Mouse (Mus musculus) hindbrain, postnatal 0 days (tissue): ENCODE data around the gene Ssh2. TPM values are rescaled to one million over a fixed set of nuclear protein-coding genes. Genes with fewer than 3 reads are reported as not detected.
A peak's percentile ranks its signal among the peaks of the same experiment; 100 is the strongest.

Experiments
- ATAC-seq: fragments of 200-750 bp; cut with Nextera tagmentation; 2 replicates; pipeline ENCODE4 v1.8.0; 2017; ENCODE audit warnings: mild to moderate bottlenecking, moderate TSS enrichment, moderate library complexity
- DNase-seq: peaks from one replicate; pipeline ENCODE4 v3.0.0-alpha.2; 2015; ENCODE audit warnings: low spot score
- H3K27ac ChIP-seq: fragments of 300-500 bp; sonication (generic); 2 replicates; pipeline ENCODE4 v1.5.1; 2014; ENCODE audit warnings: mild to moderate bottlenecking
- H3K27me3 ChIP-seq: fragments of 300-500 bp; sonication (generic); 2 replicates; pipeline ENCODE4 v1.6.1; 2014; ENCODE audit warnings: low read length, mixed read lengths; ENCODE audit not compliant: insufficient read depth
- H3K36me3 ChIP-seq: fragments of 300-500 bp; sonication (generic); 2 replicates; pipeline ENCODE4 v1.6.1; 2014; ENCODE audit warnings: low read length, mixed read lengths; ENCODE audit not compliant: insufficient read depth
- H3K4me1 ChIP-seq: fragments of 300-500 bp; sonication (generic); 2 replicates; pipeline ENCODE4 v1.6.1; 2014; ENCODE audit warnings: antibody characterized with exemption, low read length, mixed read lengths; ENCODE audit not compliant: insufficient read depth
- H3K4me2 ChIP-seq: fragments of 300-500 bp; sonication (generic); 2 replicates; pipeline ENCODE4 v1.6.1; 2014; ENCODE audit warnings: low read depth, mild to moderate bottlenecking, low read length, moderate library complexity, mixed read lengths
- H3K4me3 ChIP-seq: fragments of 300-500 bp; sonication (generic); 2 replicates; pipeline ENCODE4 v1.5.1; 2014; ENCODE audit warnings: low read length
- H3K9ac ChIP-seq: fragments of 300-500 bp; sonication (generic); replicated peaks from 2 replicates; pipeline ENCODE4 v1.6.1; 2014; ENCODE audit warnings: mild to moderate bottlenecking, low read length, moderate library complexity, mixed read lengths
- H3K9me3 ChIP-seq: fragments of 300-500 bp; sonication (generic); 2 replicates; pipeline ENCODE4 v1.6.1; 2016; ENCODE audit warnings: low read length, mixed read lengths
- CTCF ChIP-seq: IDR thresholded peaks from 2 replicates; pipeline ENCODE4 v1.5.1; 2016; ENCODE audit warnings: antibody characterized with exemption, control low read depth, low read depth
- WGBS: fragments of 180-500 bp; shearing (Covaris S2); extraction: QIAGEN DNeasy Blood & Tissue Kit; methylation state at CpG from one replicate; pipeline ENCODE4 v1.1.7; 2014; 5-methylcytosine and 5-hydroxymethylcytosine counted together
- polyA plus RNA-seq: library from polyadenylated mRNA; unstranded; fragments of >200 nt; fragmentation: Nextera tagmentation; extraction: Ambion mirVana; gene quantifications from 2 replicates; pipeline ENCODE4 v1.2.1, GENCODE M21; 2015
- total RNA-seq: library from RNA; depleted of rRNA; stranded (reverse); fragments of >200 nt; gene quantifications from 2 replicates; pipeline ENCODE4 v1.2.3, GENCODE M21; 2014

Ssh2 gene
- total and polyA plus RNA-seq, 2 experiments from 2014 or later = 10.9 to 30.1 TPM

DNA sequence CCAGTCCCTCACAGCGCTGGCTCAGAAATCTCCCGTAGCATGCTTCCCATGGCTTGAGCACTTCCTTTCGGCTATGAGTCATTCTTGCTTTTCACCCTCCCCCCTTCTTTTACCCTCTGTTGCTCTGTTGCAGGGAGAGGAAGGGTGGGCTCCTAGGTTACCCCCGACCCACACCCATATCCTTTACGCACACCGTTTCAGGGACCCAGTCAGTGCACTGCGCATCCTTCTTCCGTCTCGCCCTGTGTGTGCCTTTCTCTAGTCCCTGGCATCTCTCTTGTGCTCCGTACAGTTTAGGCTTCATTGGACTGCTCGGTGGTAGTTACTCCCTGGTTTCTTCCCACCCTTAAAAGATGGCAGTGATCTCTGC, 659 bp downstream of the Ssh2 start:
- peak overlapping the region; percentile 96 for H3K27ac ChIP-seq
- TF ChIP-seq CTCF = no peak
- peak overlapping the region; percentile 86 for H3K4me2 ChIP-seq
- H3K4me1 ChIP-seq = no peaks in the 10 kb centered on the region
- H3K4me3 ChIP-seq = peak overlapping the region; percentile 64
- H3K9me3 ChIP-seq = no peaks in the 10 kb centered on the region
- H3K27me3 ChIP-seq = no peaks in the 10 kb centered on the region
- ATAC-seq = peak; percentile 83
- no peaks in the 10 kb centered on the region for H3K36me3 ChIP-seq
- under 1% methylated on average over 11 of the region's 11 CpGs for WGBS
- peak overlapping the region; percentile 78 for H3K9ac ChIP-seq
- DNase-seq = peak; percentile 59

DNA sequence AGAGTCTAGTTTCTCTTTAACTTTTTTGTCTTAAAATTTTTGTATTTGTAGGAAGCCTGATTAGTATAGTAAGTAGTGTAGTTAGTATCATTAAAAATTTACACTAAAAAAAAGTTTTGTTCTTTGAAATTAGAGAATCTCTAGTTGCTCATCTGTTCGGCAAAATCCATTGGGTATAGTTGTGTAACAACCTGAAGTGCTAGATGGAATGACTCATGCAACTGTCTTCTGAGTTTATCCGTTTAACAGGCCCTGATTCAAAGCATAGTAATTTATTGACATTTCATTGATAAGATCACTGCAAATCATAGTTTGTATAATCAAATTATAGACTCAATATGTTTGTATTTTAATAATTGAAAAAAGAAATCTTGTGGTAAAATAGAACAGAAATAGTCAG, 14.7 kb downstream of the Ssh2 start:
- Histone ChIP-seq H3K27ac (no peak overlapping the region), H3K4me2 (no peak overlapping the region), H3K9me3 (no peaks in the 10 kb centered on the region), H3K36me3 (no peaks in the 10 kb centered on the region), H3K9ac (no peak overlapping the region), H3K4me1 (no peaks in the 10 kb centered on the region), H3K27me3 (no peaks in the 10 kb centered on the region), H3K4me3 (no peak overlapping the region)
- no peak for TF ChIP-seq CTCF
- WGBS = 88% methylated on average over 2 of the region's 2 CpGs
- no peak for ATAC-seq
- no peak for DNase-seq

DNA sequence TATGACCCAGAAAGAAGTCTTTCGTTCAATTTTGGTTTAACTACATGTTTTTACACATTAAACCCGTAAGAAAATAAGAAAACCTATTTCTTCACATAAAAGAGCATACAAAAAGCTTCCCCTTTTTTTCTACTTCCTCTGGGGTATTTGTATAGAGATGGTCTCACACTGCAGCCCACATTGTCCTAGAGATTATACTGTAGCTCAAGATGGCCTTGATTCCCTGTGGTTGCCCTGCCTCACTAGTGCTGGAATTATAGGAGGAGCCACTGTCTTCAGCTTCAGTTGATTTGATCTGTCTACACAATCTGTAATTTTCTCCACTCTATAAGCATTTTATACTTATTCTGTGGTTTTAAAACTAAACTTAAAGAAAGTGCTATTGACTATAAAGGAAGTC, 15.4 kb downstream of the Ssh2 start:
- no peak for TF ChIP-seq CTCF
- Histone ChIP-seq H3K27ac (no peak overlapping the region), H3K4me3 (no peak overlapping the region), H3K4me1 (no peaks in the 10 kb centered on the region), H3K9me3 (no peaks in the 10 kb centered on the region), H3K9ac (no peak overlapping the region), H3K4me2 (no peak overlapping the region), H3K36me3 (no peaks in the 10 kb centered on the region), H3K27me3 (no peaks in the 10 kb centered on the region)
- 88% methylated on average over 2 of the region's 2 CpGs for WGBS
- ATAC-seq (no peak), DNase-seq (no peak)

DNA sequence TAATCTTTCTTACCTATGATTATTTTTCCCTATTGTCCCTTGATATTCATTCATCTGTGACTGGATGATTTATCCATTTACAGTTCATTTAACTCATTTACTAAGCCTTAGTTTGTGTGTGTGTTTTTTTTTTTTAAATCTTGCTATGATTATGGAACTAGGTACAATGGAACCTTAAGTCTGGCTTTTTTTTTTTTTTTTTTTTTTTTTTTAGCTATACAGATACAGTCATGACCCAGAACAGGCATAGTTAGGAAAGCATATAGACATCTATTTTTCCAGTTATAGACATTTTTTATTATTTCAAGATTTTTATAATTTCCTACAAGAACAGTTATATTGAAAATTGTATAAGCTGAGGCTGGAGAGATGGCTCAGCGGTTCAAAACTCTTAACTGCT, 19.2 kb downstream of the Ssh2 start:
- Histone ChIP-seq H3K4me2 (no peak overlapping the region), H3K4me1 (no peaks in the 10 kb centered on the region), H3K27me3 (no peaks in the 10 kb centered on the region), H3K27ac (no peak overlapping the region), H3K9me3 (no peaks in the 10 kb centered on the region), H3K36me3 (no peaks in the 10 kb centered on the region), H3K9ac (no peak overlapping the region), H3K4me3 (no peak overlapping the region)
- WGBS = 91% methylated on average over 1 of the region's 1 CpGs
- TF ChIP-seq CTCF = no peak
- ATAC-seq (no peak), DNase-seq (no peak)

DNA sequence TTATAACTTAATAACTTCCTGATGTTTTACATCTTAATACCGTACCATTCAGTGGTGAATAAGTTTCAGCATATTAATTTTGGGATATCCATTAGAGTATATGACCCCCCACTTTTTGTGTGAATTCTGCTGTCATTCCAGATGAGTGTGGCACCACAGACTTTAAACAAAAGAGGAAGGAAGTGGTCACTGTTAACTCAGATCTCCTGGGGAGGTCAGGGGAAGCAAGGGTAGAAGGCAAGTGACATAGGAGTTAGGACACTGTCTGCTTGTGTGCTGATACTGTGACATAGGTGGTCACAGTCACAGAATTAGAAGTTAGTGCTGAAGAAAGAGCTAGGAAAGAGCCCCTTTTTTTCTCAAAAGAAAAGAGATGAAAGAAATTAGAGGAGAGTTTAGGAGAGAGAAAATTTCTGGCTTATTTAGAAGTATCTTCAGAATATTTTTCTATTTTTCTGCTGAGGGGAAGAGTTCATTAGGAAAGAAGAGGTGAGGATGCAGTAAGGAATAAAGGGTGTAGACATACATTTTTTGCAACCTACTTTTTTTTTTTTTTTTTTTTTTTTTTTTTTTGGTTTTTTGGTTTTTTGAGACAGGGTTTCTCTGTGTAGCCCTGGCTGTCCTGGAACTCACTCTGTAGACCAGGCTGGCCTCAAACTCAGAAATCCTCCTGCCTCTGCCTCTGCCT, 23.7 kb downstream of the Ssh2 start:
- 82% methylated on average over 1 of the region's 1 CpGs for WGBS
- no peaks in the 10 kb centered on the region for H3K4me1 ChIP-seq
- H3K4me3 ChIP-seq = no peak overlapping the region
- TF ChIP-seq CTCF = no peak
- no peak overlapping the region for H3K9ac ChIP-seq
- no peak for ATAC-seq
- no peak overlapping the region for H3K4me2 ChIP-seq
- H3K36me3 ChIP-seq = no peaks in the 10 kb centered on the region
- H3K9me3 ChIP-seq = no peaks in the 10 kb centered on the region
- no peaks in the 10 kb centered on the region for H3K27me3 ChIP-seq
- no peak for DNase-seq
- H3K27ac ChIP-seq = no peak overlapping the region

DNA sequence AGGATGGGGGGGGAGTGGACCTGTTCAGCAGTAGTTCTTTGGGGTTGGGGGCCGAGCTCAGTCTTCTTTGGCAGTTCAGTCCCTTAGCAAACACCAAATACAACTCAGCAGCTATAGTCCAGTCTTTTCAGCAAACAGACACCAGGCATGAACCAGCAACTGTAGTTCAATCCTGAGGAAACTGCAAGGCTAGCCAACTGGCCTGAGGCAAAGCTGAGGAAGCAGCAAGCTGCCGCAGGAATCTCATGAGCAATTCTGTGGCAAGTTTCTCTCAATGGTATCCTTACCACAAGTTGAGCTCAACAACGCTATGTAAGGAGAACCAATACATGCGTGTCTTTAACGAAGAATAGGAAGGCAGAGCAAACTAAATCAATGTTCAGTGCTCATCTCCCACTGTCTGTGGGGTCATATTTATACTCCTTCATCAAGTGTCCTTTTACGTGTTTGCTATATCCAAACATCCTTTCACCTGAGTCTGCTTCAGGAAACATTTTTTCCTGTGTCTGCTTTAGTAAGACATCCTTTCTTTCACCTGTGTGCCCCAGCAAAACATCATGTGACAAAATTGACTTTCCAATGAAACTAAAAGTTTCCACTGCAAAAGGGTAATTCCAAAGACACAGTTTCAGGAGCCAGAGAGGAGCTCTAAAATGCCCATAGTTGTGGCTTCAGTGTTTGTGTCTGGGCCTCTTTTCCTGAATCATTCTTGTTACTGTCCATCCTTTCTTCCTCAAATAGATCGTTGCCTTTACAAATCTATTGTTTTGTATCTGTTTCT, 24.6 kb downstream of the Ssh2 start:
- Histone ChIP-seq H3K36me3 (no peaks in the 10 kb centered on the region), H3K4me3 (no peak overlapping the region), H3K4me1 (no peaks in the 10 kb centered on the region), H3K27me3 (no peaks in the 10 kb centered on the region), H3K27ac (no peak overlapping the region), H3K9me3 (no peaks in the 10 kb centered on the region), H3K9ac (no peak overlapping the region), H3K4me2 (no peak overlapping the region)
- 88% methylated on average over 7 of the region's 7 CpGs for WGBS
- no peak for ATAC-seq
- no peak for DNase-seq
- TF ChIP-seq CTCF = no peak

DNA sequence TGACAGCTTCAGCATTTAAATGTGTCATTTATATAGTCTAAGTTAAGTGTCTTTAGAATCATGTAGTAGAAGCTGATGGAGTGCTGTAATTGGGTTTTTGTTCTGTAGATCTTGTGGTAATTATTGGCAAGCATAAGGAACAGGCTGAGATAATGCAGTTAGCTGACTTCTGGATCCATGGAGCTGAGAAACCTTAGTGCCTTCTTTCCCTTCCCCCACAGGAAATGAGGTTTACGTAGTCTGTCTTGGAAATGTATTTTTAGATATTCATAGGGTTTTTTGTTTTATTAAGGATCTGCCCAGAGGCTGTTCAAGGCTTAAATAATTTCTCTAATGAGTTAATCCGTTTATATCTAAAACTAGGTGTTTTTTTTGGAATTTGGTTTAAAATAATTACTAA, 26.8 kb downstream of the Ssh2 start:
- no peak overlapping the region for H3K4me2 ChIP-seq
- H3K36me3 ChIP-seq = no peaks in the 10 kb centered on the region
- no peak overlapping the region for H3K4me3 ChIP-seq
- no peak overlapping the region for H3K9ac ChIP-seq
- H3K27me3 ChIP-seq = no peaks in the 10 kb centered on the region
- H3K27ac ChIP-seq = no peak overlapping the region
- H3K9me3 ChIP-seq = no peaks in the 10 kb centered on the region
- TF ChIP-seq CTCF = no peak
- H3K4me1 ChIP-seq = no peaks in the 10 kb centered on the region
- 69% methylated on average over 2 of the region's 2 CpGs for WGBS
- DNase-seq = peak; percentile 3
- ATAC-seq = no peak
